Mouse (Mus musculus) cerebellum, adult (tissue): Measurements from ENCODE around the gene Creb5.
"Not testable (repeated sequence)": the region's sequence is repeated elsewhere in the genome, so short reads cannot be mapped to it uniquely, and the experiment has no call there.

Experiments
- ATAC-seq: cut with Nextera tagmentation; 2 replicates; pipeline ENCODE4 v1.9.2; 2017; ENCODE audit warnings: mild to moderate bottlenecking, moderate library complexity, mixed read lengths; ENCODE audit not compliant: insufficient number of reproducible peaks, low FRiP score, low TSS enrichment

Creb5 gene

GRCm38 (mm10) chr6:53314126-53314525 lies 27.1 kb downstream of the Creb5 start:
- ATAC-seq, result no peak

- ATAC-seq, result no peak; the same call in 1 of the 2 replicates
These were observed 32.7 kb downstream of the Creb5 start for GRCm38 (mm10) chr6:53319543-53320325.

GRCm38 (mm10) chr6:53337398-53337797 lies 50.3 kb downstream of the Creb5 start:
- ATAC-seq, result no peak

- no peak for ATAC-seq
These were observed 65.4 kb downstream of the Creb5 start for GRCm38 (mm10) chr6:53352311-53352960.

GRCm38 (mm10) chr6:53356328-53356727 lies 69.3 kb downstream of the Creb5 start:
- ATAC-seq, result no peak

- ATAC-seq, result no peak
These were observed 76.5 kb downstream of the Creb5 start for GRCm38 (mm10) chr6:53363535-53363934.

GRCm38 (mm10) chr6:53363981-53364391 lies 76.9 kb downstream of the Creb5 start:
- no peak for ATAC-seq

- ATAC-seq, result no peak
These were observed 82.1 kb downstream of the Creb5 start for GRCm38 (mm10) chr6:53369147-53369546.

- no peak for ATAC-seq
These were observed 82.9 kb downstream of the Creb5 start for GRCm38 (mm10) chr6:53369928-53370327.

GRCm38 (mm10) chr6:53371962-53372361 lies 84.9 kb downstream of the Creb5 start:
- ATAC-seq, result peak; percentile 95

- ATAC-seq, result no peak
These were observed 87.4 kb downstream of the Creb5 start for GRCm38 (mm10) chr6:53374315-53374941.

- ATAC-seq, result no peak
These were observed 102.2 kb downstream of the Creb5 start for GRCm38 (mm10) chr6:53389277-53389676.

GRCm38 (mm10) chr6:53390413-53390812 lies 103.3 kb downstream of the Creb5 start:
- no peak for ATAC-seq

GRCm38 (mm10) chr6:53394026-53394425 lies 107.0 kb downstream of the Creb5 start:
- ATAC-seq, result no peak

- ATAC-seq, result 0 out of 2 replicates have a peak, but pooled peaks have one; percentile 18
These were observed 108.1 kb downstream of the Creb5 start for GRCm38 (mm10) chr6:53395208-53395607.

GRCm38 (mm10) chr6:53396421-53396820 lies 109.4 kb downstream of the Creb5 start:
- ATAC-seq, result no peak

GRCm38 (mm10) chr6:53397797-53398196 lies 110.7 kb downstream of the Creb5 start:
- no peak for ATAC-seq

- no peak for ATAC-seq
These were observed 111.4 kb downstream of the Creb5 start for GRCm38 (mm10) chr6:53398297-53399140.

GRCm38 (mm10) chr6:53401364-53401763 lies 114.3 kb downstream of the Creb5 start:
- no peak for ATAC-seq

- ATAC-seq, result not testable (repeated sequence)
These were observed 115.5 kb downstream of the Creb5 start for GRCm38 (mm10) chr6:53402551-53402950.
